Mouse (Mus musculus): ENCODE data around the gene Acacb. TPM values are rescaled to one million over a fixed set of nuclear protein-coding genes. Genes with fewer than 3 reads are reported as not detected.

Gene Acacb
- polyA plus RNA-seq, 1 experiment from 2014 or later, result 5.8 TPM

- ATAC-seq (replicated peaks), result no peak
- Histone ChIP-seq H3K9me3 (no peaks in the 10 kb centered on the region), H3K36me3 (replicated peaks) (no peaks in the 10 kb centered on the region), H3K4me1 (peaks cover 31% of the 10 kb centered on the region), H3K27me3 (replicated peaks) (peaks cover 11% of the 10 kb centered on the region; the same call in 1 of the 2 replicates), H3K4me2 (no peak overlapping the region), H3K27ac (no peak overlapping the region), H3K9ac (no peak overlapping the region), H3K4me3 (no peak overlapping the region)
- WGBS, result 39% methylated on average over 24 of the region's 24 CpGs
Measured at GRCm38 (mm10) chr5:114299883-114300610, 153.7 kb downstream of the Acacb start.

Other genes with a start within 250 kb of the Acacb start
- gene Coro1c, start 237.8 kb upstream of the Acacb start, polyA plus RNA-seq (2015; fragmentation: Nextera tagmentation; extraction: Ambion mirVana), result 198 and 206 TPM in 2 replicates
- gene Ssh1, start 152.6 kb upstream of the Acacb start, polyA plus RNA-seq (2015; fragmentation: Nextera tagmentation; extraction: Ambion mirVana), result 11.7 and 15.1 TPM in 2 replicates
- gene Dao, start 142.8 kb upstream of the Acacb start, polyA plus RNA-seq (2015; fragmentation: Nextera tagmentation; extraction: Ambion mirVana), result not detected in 2 replicates
- gene Usp30, start 81.1 kb upstream of the Acacb start, polyA plus RNA-seq (2015; fragmentation: Nextera tagmentation; extraction: Ambion mirVana), result 20.7 and 22.1 TPM in 2 replicates
- gene Svop, start 55.0 kb upstream of the Acacb start, polyA plus RNA-seq (2015; fragmentation: Nextera tagmentation; extraction: Ambion mirVana), result 104 and 115 TPM in 2 replicates
- gene Alkbh2, start 18.3 kb upstream of the Acacb start, polyA plus RNA-seq (2015; fragmentation: Nextera tagmentation; extraction: Ambion mirVana), result 5.3 and 6.9 TPM in 2 replicates
- 8.5 and 9.7 TPM in 2 replicates for gene Ung, start 16.1 kb upstream of the Acacb start, polyA plus RNA-seq (2015; fragmentation: Nextera tagmentation; extraction: Ambion mirVana)
- 0.88 and 0.89 TPM in 2 replicates for gene Foxn4, start 127.3 kb downstream of the Acacb start, polyA plus RNA-seq (2015; fragmentation: Nextera tagmentation; extraction: Ambion mirVana)
- 0.69 and 1.1 TPM in 2 replicates for gene Myo1h, start 142.6 kb downstream of the Acacb start, polyA plus RNA-seq (2015; fragmentation: Nextera tagmentation; extraction: Ambion mirVana)
- gene Kctd10, start 234.0 kb downstream of the Acacb start, polyA plus RNA-seq (2015; fragmentation: Nextera tagmentation; extraction: Ambion mirVana), result 80.7 and 82.7 TPM in 2 replicates
- 41.3 and 41.4 TPM in 2 replicates for gene Ube3b, start 234.1 kb downstream of the Acacb start, polyA plus RNA-seq (2015; fragmentation: Nextera tagmentation; extraction: Ambion mirVana)

Data from midbrain, embryonic 15.5 days (tissue).